Mouse (Mus musculus) left cerebral cortex, postnatal 36 days (tissue): ENCODE measurements at regions not wholly inside any gene's neighbourhood (a gene's known extent, or its start where the extent isn't known, plus 50 kb on each side); places are given as distances from the start of the nearest gene placed in this dataset.
"Not testable (repeated sequence)": the region's sequence is repeated elsewhere in the genome, so short reads cannot be mapped to it uniquely, and the experiment has no call there.

Experiments used
- DNase-seq, 2 experiments: peaks; one replicate each; pipeline ENCODE4 v3.0.0; 2021 to 2022; ENCODE audit warnings: low spot score in 2 of 2, mixed read lengths in 1 of 2
- intact Hi-C: fragments of 180-260 bp; cut with DNase I; formaldehyde crosslinking; loops from one replicate; pipeline ENCODE4 v1.15.1; 2025

DNA sequence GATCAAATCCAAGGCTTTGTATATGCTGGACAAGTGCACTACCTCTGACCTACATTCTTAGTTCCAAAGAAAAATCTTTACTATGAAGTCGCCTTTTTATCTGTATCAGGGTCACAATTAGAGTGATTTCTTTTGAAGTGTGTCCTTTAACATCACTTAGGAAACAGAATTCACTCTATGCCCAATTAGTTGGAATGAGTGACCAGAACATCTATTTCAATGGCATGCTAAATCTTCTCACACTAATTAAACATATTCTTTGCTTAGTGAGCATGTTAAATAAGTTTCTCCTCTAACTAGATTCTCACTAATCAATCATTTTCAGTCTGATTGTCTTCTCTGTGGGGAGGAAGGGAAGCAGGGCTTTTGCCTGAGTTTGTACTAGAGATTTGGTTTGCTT, 84.9 kb downstream of the Arl6ip6 start:
- DNase-seq = no peak
- intact Hi-C loops = no loop called here

DNA sequence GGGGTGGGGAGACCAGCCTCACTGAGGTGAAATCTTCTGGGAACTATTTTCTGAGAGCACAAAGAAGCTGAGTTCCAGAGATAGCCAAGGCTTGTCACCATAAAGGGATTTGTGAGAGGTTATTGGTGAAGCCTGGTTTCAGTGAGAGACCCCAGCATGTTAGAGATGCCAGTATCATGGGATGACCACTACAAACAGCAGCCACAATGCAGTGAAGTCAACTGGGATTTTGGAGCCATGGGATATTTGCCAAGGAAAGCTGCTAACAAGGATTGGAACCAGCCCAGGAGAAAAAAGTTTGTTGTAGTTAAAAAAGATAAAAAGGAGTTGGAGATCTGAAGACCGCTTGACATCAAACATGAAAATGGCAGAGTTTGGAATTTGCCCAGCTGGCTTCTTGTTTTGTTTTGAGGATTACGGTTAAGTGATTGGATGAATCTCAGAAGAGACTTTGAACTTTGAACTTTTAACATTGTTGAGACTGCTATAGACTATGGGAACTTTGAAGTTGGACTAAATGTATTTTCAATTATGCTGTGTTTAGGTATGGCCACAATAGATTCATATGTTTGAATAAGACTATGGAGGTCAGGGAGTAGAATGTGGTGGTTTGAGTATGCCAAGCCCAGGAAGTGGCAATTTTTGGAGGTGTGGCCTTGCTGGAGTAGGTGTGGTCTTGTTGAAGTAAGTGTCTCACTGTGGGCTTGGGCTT, 110.3 kb downstream of the Arl6ip6 start:
- intact Hi-C loops = no loop called here

DNA sequence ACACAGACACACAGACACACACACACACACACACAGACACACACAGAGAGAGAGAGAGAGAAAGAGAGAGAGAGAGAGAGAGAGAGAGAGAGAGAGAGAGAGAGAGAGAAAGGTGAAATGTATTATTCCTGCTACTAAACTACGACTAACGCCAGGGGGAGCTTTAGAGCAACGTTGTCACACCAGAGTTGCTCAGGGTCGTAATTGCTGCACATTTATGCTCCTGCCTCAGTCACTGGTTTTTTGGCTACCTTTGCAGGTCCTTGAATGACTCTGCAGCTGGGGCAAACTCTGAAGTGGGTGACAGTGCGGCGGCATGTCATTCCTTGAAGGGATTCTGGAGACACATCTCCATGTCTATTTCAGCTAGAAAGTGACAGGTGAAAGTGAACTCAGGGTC, 139.2 kb downstream of the Arl6ip6 start:
- peak; percentile 12 to 16 for DNase-seq
- intact Hi-C loops = loop anchor here (1.0 kb wide), 1 partner anchor 755 kb away; the partner anchor contains the start of gene Rprm

More for the DNA sequence above, 110.3 kb downstream of the Arl6ip6 start:
- no peak for DNase-seq

DNA sequence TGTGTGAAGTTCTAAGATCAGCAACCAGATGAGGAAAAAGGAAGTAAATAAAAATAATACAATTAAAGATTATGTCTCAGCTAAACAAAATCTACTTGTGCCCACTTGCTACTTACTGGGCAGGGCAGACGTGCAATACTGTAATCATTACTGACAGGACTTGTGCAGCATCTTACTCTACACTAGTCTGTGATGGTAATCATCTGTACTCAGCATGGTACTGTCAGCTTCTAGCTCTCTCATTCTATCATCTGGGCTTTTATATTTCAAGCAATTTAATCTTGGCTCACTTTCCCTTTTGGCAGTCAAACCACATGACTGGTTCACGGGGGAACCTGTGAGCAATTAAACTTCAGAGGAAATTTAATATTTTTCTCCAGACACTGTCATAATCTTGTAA, 167.5 kb downstream of the Arl6ip6 start:
- no peak for DNase-seq
- intact Hi-C loops = no loop called here

DNA sequence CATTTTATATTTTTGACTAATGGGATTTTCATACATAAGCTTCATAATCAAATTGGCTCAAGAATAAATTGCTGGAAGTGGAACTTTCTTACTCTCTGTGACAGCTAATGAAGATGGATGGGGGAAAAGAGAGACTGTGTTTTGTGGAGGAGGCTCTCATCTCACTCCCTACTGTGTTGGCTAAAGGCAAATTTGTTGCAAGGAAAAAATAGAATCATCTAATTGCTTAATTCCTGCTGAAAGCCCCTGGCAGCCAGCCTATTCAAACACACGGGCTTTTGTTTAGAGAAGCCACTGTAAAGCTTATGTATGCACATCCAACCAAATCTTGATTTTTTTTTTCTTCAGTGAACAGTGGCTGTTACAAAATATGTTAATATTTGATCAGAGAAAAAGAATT, 190.8 kb downstream of the Arl6ip6 start:
- no peak for DNase-seq
- intact Hi-C loops = no loop called here

DNA sequence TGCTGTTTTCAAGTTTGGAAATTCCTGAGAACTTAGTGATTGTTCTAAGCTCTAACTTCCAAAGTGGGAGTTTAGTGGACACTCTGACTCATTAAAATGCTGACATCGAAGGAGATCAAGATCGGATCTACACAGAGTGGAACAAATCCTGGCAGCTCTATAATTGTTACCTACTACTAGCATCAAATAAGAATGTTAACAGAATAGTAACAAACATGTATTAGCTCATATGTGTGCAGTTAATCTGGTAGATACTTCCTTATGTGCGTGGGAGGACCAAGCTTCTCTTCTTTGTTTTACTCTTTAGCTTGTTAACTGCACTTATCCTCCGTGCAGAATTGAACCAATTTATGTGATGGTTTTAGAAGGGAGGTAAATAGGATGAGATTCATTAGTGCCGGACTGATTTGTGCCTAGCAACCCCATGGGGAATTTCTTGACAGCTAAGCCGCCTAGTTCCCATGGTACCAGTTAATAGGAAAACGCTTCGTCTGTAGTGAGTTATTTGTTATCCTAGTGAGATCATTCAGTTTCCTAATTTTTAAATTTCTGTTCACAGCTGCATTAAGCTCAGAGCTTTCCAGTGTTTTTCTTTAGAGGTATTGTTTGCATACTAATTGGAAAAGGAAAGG, 193.1 kb downstream of the Arl6ip6 start:
- DNase-seq = no peak
- intact Hi-C loops = no loop called here

DNA sequence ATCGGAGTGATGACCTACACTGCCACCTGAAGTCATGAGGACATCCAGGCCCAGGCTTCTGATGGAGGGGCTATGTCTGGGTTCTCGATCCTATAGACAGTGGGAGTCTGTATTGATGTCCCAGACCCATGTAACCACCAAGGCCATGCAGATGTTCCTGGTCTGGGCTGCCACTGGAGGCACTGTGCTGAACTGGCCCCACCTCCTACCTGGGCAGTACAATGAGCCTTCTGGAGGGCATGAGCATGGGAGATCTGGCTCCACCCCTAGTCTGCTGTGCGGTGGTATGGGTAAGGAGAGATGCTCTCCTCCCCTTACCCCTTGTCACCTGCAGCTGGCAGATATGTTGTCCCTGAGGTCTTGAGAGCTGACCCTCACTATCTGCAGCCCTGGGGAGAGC, 197.1 kb downstream of the Arl6ip6 start:
- no peak for DNase-seq
- intact Hi-C loops = no loop called here

DNA sequence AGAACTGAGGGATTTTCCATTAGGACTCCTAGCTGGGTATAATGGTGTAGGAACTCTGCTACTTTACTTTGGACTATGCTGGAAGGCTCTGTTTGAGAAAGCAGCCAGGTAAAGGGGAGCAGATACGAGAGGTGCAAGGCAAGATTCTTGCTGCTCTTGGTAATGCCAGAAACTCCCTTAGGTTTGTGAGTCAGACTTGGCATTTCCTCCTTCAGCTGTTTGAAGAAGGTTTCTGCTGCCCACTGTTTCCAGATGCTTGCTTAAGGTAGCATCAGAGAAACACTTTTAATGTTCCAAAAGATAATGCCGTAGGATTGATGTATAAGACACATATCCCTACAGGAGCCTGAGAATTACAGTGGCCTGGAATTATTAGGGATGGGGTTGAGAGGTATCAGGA, 222.9 kb downstream of the Arl6ip6 start:
- no peak for DNase-seq
- intact Hi-C loops = no loop called here

DNA sequence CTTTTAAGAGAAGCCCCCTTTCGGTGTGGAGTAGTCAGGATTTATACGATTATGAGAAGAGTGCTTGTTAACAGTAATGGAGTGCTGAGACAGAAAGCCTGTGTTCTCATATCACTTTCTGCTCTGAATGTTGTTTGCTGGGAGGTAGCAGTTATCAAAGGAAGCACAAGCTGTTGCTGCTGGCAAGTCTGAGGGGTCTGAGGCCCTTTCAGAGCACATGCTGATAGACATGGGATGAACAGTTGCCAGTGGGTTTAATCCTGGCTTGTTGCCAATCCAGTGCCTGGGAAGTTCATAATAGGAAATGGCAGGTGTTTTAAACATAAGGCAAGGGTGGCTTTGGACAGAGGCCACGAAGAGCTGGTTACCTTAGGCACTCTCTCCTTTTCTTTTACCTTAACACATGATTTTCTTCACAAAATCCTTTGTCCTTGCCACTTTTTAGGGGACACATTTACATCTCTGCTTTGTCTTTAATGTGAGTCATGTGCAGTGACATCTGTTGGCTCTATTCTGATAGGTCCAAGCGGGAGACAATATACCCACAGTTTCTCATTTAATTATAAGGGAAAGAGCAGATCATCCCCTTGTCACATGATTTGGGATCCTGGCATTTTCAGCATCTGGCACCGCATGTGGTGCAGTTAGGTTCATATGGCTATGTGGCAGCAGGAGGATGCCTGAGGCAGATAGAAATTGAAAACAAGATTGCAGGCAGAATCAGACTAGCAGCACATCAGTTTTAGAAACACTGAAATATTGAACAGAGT, 245.7 kb downstream of the Arl6ip6 start:
- intact Hi-C loops = no loop called here
- peak; percentile 7 to 18 for DNase-seq

DNA sequence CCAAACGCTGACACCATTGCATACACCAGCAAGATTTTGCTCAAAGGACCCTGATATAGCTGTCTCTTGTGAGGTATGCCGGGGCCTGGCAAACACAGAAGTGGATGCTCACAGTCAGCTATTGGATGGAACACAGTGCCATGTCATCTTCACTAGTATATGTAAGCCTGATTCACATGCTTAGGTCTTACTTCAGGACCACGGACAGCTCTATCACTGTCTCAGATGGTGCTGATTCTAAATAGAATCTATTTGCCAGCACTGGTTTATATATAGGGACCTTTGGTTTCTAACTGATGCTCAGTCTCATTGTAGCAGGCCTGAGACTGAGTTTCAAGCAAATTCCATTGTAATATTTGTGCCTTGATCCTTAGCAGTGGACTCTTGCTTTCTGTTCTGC, 248.8 kb downstream of the Arl6ip6 start:
- DNase-seq, intact Hi-C loops: not testable (repeated sequence)

DNA sequence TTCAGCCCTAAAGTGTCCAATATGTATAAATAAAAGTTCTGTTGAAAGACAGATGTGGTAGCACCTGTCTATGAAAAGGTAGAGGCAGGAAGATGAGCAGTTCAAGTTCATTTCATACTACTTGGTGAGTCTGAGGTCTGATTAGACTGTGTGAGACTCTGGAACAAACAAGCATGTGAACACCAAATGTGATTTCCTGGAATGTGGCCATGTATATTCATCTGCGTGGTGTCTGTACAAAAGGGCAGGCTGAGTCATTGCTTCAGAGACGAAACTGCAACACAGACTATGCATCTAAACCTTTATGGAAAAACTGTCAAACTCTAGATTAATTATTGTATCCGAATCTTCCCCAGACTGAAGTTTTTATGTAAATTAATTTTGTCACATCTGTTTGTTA, 268.7 kb downstream of the Arl6ip6 start:
- no peak for DNase-seq
- intact Hi-C loops = no loop called here

DNA sequence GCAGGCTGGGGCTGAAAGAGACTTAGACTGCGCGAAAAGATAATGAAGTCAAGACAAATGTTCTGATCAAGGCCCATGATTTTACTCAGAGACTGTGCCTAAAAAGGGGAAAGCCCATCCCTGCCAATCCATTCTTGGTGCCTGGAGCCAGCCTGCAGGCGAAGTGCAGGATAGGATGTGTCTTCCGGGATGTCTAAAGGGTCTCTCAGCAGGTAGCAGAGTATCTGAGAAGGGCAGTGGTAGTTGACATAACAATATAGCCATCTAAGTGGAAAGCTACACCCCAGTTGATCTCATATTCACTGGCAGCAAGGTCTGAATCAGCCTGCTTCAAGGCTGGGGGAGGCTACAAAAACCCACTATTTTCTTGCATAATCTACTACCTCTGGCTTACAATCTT, 282.9 kb downstream of the Arl6ip6 start:
- no peak for DNase-seq
- intact Hi-C loops = no loop called here

DNA sequence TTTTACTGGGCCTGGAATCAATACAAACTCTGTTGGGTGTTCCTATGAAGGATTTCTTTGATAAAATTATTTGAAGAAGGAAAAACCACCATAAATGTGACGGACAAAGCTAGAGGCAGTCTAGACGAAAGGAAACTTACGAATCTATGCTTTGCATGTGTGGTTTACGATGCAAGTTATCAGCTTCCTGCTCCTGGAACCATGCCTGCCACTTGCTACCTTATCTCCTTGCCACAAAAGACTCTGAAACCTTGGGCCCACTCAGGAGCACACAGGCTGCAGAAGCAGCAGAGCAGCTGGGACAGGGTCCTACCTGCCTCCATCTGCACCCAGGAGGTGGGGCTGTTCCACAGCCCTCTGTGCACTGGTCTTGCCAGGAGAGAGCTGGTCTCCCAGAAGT, 287.5 kb downstream of the Arl6ip6 start:
- intact Hi-C loops, DNase-seq: not testable (repeated sequence)

DNA sequence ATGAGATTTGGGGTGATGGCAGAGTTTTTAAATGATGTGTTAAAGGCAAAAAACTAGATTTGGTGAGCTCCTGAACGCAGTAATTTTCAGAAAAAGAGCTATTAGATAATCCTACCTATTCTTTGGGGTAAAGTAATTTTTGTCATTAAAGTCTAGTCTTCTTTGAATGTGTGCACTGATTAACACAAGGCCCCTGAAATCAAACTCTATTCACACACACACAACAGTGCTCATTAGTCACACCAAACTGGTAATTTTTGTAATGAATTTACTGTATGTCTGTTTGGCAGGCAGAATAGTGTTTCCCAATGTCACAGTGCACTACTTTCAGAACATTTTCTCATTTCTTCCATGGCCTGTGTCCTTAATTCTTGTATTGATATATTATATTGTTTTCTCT, 296.8 kb downstream of the Arl6ip6 start:
- no peak for DNase-seq
- intact Hi-C loops = no loop called here

DNA sequence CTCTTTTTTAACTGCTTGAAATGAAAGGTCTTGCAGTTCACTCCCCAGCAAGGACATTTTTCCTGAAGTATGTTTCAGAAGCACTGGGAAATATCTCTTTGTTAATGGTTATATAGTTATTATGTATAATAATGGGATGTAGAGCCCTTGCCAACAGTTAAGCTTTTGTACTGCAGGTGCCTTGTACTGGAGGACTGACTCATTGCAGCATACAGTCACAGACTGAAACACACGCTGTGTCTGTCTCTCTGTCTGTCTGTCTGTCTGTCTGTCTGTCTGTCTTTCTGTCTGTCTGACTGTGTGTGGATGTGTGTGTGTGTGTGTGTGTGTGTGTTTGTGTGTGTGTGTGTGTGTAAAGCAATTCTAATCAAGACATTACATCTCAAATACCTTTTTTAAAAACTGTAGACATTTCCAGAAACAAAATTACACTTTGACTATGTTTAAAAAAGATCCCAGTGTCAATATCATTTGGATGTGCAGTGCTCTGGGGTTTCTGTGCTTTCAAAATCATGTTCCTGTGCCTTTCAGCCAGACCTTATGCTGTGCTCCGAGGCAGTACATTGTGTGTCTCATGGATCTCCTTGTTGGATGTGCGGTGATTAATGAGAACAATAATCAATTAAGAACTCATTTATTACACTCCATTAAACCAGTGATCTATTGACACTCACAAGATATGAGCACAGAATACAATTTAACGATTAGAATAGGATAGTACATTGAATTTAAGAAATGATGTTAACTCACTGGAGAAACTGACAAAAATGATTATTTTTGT, 299.5 kb downstream of the Arl6ip6 start:
- DNase-seq = no peak
- intact Hi-C loops = no loop called here

DNA sequence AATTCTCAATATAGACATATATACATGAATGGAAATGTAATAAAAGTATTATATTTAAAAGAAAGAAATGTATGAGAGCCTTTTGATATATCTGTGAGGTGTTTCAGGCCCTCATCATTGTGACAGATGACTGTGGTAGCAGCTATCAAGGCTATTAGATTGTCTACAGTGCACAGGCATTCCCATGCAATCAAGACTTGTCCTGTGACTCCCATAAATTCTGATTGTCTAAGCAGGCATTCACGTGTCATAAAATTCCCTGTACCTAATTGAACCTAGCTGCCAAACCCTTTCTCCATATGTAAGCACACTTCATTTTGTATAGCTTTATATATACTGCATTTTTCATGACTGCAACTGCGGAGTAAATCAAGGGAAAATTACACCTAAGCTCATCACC, 301.3 kb downstream of the Arl6ip6 start:
- intact Hi-C loops = no loop called here

DNA sequence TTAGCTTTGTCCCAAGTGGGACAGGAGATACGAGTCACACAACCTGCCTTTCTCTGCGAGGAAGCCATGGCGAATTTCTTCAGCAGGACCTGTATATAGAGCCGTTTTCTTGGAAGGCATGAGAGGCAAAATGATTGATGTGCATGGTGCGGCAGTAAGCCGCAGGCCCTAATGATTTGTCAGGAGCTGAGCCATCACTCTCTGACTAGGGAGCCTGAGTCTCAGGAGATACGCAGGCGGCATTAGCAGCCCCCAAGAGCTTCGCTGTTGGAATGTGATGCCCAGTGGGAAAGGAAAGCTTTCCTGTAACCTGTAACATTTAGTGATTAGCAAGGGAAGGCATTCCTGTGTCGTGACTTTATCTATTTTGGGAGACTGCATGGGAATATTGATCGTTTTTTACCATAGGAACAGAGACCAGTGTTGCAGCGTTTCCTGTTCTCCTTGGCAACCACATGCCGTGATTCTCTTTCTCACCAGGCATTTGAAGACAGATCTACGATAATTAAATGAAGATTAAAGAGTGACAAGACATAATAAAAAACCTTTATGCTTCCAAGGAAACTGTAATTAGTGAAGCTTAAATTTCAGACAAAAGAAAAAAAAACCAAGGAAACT, 310.2 kb downstream of the Arl6ip6 start:
- intact Hi-C loops = no loop called here
- DNase-seq = peak in 1 of 2 experiments; percentile 6

More for the DNA sequence above, 301.3 kb downstream of the Arl6ip6 start:
- DNase-seq = no peak

DNA sequence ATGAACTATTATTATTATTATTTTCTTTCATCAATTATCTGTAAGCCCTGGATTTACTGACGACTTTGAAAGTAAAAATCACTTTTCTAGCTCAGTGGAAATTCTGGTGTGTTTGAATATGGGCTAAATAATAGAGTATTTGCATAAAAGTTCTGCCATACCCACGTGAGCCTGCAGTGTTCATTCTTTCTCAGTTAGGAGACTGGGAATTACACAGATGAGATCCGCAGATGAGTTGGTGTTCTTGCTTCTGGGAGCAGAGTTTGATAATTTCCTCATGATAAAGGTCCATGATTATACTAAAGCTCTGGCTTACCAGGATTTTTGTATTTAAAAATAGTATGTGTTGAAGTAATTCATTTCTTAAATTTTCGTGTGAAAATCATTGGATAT, 310.7 kb downstream of the Arl6ip6 start:
- intact Hi-C loops = no loop called here
- no peak for DNase-seq

DNA sequence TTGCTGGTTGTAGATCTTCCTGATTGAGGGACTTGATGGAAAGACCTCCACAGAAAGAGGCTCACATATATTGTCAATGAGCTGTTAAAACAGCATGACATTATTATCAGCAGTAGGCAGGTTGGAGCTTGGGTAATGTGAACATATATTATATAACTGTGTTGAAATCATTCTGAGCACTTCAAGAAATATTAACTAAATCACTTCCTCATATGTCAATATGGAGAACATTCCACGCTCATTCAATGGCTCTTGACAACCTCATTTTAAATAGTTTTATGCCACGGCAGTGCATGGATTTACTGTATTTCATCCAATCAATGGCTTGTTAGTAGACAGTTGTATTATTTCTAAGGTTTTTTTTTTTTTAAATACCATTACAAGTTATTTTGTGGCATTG, 350.6 kb downstream of the Arl6ip6 start:
- intact Hi-C loops = no loop called here
- DNase-seq = no peak

DNA sequence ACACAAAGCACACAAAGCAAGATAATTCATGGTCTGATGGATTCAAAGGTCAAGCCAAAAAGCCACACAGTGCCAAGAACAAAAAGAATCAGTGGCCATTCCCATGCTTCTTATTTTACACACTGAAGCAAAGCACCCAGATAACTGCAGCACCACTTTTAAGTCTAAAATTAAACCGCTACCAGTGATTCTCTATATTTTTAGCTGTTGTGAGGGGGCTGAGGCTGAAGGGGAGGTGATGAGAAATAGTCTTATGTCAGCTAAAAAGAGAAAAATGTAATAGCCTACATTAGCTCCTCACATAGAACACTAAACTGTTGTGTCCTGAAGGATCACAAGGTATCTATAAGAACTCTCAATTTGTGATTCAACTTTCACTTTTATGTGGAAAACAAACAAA, 382.5 kb downstream of the Arl6ip6 start:
- DNase-seq = no peak
- intact Hi-C loops = no loop called here
